ENCODE assay signal across 8 mouse cellular contexts in genomic region chr2:114052696-114053598, GRCm38 (mm10). TPM values are rescaled to one million over a fixed set of nuclear protein-coding genes. Genes with fewer than 3 reads are reported as not detected.
DNase-seq lines count a peak whose midpoint lies in the region; ATAC-seq lines count a peak whose summit lies in the region.

TSS of gene Actc1 (minus strand) at chr2:114053548.

- H3K27ac ChIP-seq in forebrain, embryonic 13.5 days = no peak within 1 kb of the TSS
- H3K27ac ChIP-seq in forebrain, embryonic 16.5 days (ENCODE audit: low read length) = no peak within 1 kb of the TSS
- no peak within 1 kb of the TSS for H3K27ac ChIP-seq in embryonic facial prominence, embryonic 10.5 days (replicated peaks)
- no peak within 1 kb of the TSS for H3K27ac ChIP-seq in liver, embryonic 16.5 days (ENCODE audit: low read length)
- H3K27ac ChIP-seq in forebrain, embryonic 12.5 days = no peak within 1 kb of the TSS

- peak; percentile 21 for DNase-seq in embryonic facial prominence, embryonic 10.5 days (ENCODE audit: low spot score)
- DNase-seq in heart, postnatal 10 days = peak; percentile 87
- no peak for DNase-seq in layer of hippocampus, adult 11-12 months (ENCODE audit: low spot score)

- ATAC-seq in forebrain, embryonic 13.5 days = 0 out of 2 replicates have a peak, but pooled peaks have one; percentile 9
- no peak for ATAC-seq in forebrain, embryonic 16.5 days
- no peak for ATAC-seq in liver, embryonic 16.5 days (ENCODE audit: low read depth)
- no peak for ATAC-seq in erythroid progenitor cell, adult 5-6 weeks (replicated peaks; ENCODE audit: low FRiP score, poor library complexity, severe bottlenecking)
- no peak for ATAC-seq in forebrain, embryonic 12.5 days (ENCODE audit: low FRiP score)

- H3K36me3 ChIP-seq in forebrain, embryonic 13.5 days (ENCODE audit: poor library complexity, severe bottlenecking) = no peaks in the 10 kb centered on the region
- H3K36me3 ChIP-seq in forebrain, embryonic 16.5 days (ENCODE audit: control insufficient read depth, insufficient read depth) = no peaks in the 10 kb centered on the region
- H3K36me3 ChIP-seq in embryonic facial prominence, embryonic 10.5 days (replicated peaks) = no peaks in the 10 kb centered on the region
- no peaks in the 10 kb centered on the region for H3K36me3 ChIP-seq in liver, embryonic 16.5 days (ENCODE audit: control insufficient read depth, insufficient read depth)
- no peaks in the 10 kb centered on the region for H3K36me3 ChIP-seq in forebrain, embryonic 12.5 days (replicated peaks)

- peaks cover 8% of the 10 kb centered on the region; the same call in 1 of the 2 replicates for H3K4me1 ChIP-seq in forebrain, embryonic 13.5 days
- peaks cover 5% of the 10 kb centered on the region for H3K4me1 ChIP-seq in forebrain, embryonic 16.5 days (replicated peaks; ENCODE audit: control insufficient read depth, insufficient read depth, low read length)
- peaks cover 14% of the 10 kb centered on the region for H3K4me1 ChIP-seq in embryonic facial prominence, embryonic 10.5 days
- H3K4me1 ChIP-seq in liver, embryonic 16.5 days (ENCODE audit: control insufficient read depth, low read depth, low read length) = no peaks in the 10 kb centered on the region
- H3K4me1 ChIP-seq in forebrain, embryonic 12.5 days = peaks cover 7% of the 10 kb centered on the region; the same call in 1 of the 2 replicates

- no peak within 1 kb of the TSS for H3K4me3 ChIP-seq in forebrain, embryonic 13.5 days
- H3K4me3 ChIP-seq in forebrain, embryonic 16.5 days (replicated peaks; ENCODE audit: low read length) = no peak within 1 kb of the TSS
- 0 out of 2 replicates have a peak within 1 kb of the TSS, but pooled peaks have one; percentile 12 for H3K4me3 ChIP-seq in embryonic facial prominence, embryonic 10.5 days
- H3K4me3 ChIP-seq in liver, embryonic 16.5 days (ENCODE audit: low read depth, low read length) = no peak within 1 kb of the TSS
- H3K4me3 ChIP-seq in forebrain, embryonic 12.5 days (replicated peaks) = no peak within 1 kb of the TSS

- WGBS in forebrain, embryonic 13.5 days = 55% methylated on average over 12 of the region's 14 CpGs
- 61% methylated on average over 14 of the region's 14 CpGs for WGBS in forebrain, embryonic 16.5 days
- WGBS in embryonic facial prominence, embryonic 10.5 days = 48% methylated on average over 14 of the region's 14 CpGs
- 21% methylated on average over 14 of the region's 14 CpGs for WGBS in liver, embryonic 16.5 days (ENCODE audit: insufficient replicate concordance)
- 63% methylated on average over 13 of the region's 14 CpGs for WGBS in forebrain, embryonic 12.5 days

- no peak within 1 kb of the TSS for H3K4me2 ChIP-seq in forebrain, embryonic 13.5 days
- no peak within 1 kb of the TSS for H3K4me2 ChIP-seq in forebrain, embryonic 16.5 days (ENCODE audit: low read length)
- no peak within 1 kb of the TSS for H3K4me2 ChIP-seq in liver, embryonic 16.5 days (ENCODE audit: low read depth, low read length)
- H3K4me2 ChIP-seq in forebrain, embryonic 12.5 days = no peak within 1 kb of the TSS

- H3K27me3 ChIP-seq in forebrain, embryonic 13.5 days = no peaks in the 10 kb centered on the region
- no peaks in the 10 kb centered on the region for H3K27me3 ChIP-seq in forebrain, embryonic 16.5 days (replicated peaks; ENCODE audit: control insufficient read depth, insufficient read depth, low read length)
- no peaks in the 10 kb centered on the region for H3K27me3 ChIP-seq in embryonic facial prominence, embryonic 10.5 days (replicated peaks; ENCODE audit: low read depth, poor library complexity, severe bottlenecking)
- no peaks in the 10 kb centered on the region for H3K27me3 ChIP-seq in liver, embryonic 16.5 days (ENCODE audit: control insufficient read depth, insufficient read depth, low read depth, low read length)
- H3K27me3 ChIP-seq in forebrain, embryonic 12.5 days = no peaks in the 10 kb centered on the region

- H3K9ac ChIP-seq in forebrain, embryonic 13.5 days = no peak within 1 kb of the TSS
- H3K9ac ChIP-seq in forebrain, embryonic 16.5 days (replicated peaks; ENCODE audit: low read depth, low read length) = no peak within 1 kb of the TSS
- no peak within 1 kb of the TSS for H3K9ac ChIP-seq in liver, embryonic 16.5 days (ENCODE audit: low read depth, low read length)
- H3K9ac ChIP-seq in forebrain, embryonic 12.5 days = no peak within 1 kb of the TSS

- no peaks in the 10 kb centered on the region for H3K9me3 ChIP-seq in forebrain, embryonic 13.5 days (replicated peaks)
- H3K9me3 ChIP-seq in forebrain, embryonic 16.5 days (ENCODE audit: control insufficient read depth, low read length) = no peaks in the 10 kb centered on the region
- no peaks in the 10 kb centered on the region for H3K9me3 ChIP-seq in embryonic facial prominence, embryonic 10.5 days
- H3K9me3 ChIP-seq in liver, embryonic 16.5 days (replicated peaks; ENCODE audit: control insufficient read depth, low read length) = no peaks in the 10 kb centered on the region
- no peaks in the 10 kb centered on the region for H3K9me3 ChIP-seq in forebrain, embryonic 12.5 days

- intact Hi-C loops in heart, postnatal 10 days (cut with DNase I) = no loop called here

RNA-seq across cellular contexts. Expression of gene Actc1, which starts in this region (rescaled TPM):
- polyA plus RNA-seq in forebrain, embryonic 13.5 days (2015; fragmentation: Nextera tagmentation; extraction: Ambion mirVana) = 2.7 and 38.5 TPM in 2 replicates
- 0.56 and 2.6 TPM in 2 replicates for polyA plus RNA-seq in forebrain, embryonic 16.5 days (2015; fragmentation: Nextera tagmentation; extraction: Ambion mirVana)
- polyA plus RNA-seq in embryonic facial prominence, embryonic 10.5 days (2016; fragmentation: Nextera tagmentation; extraction: Ambion mirVana) = 9.6 and 20.1 TPM in 2 replicates
- total RNA-seq in heart, postnatal 10 days (2021) = over 10,000 TPM; 16,623 to 16,697 TPM
- polyA plus RNA-seq in liver, embryonic 16.5 days (2015; fragmentation: Nextera tagmentation; extraction: Ambion mirVana) = 36.4 and 80.5 TPM in 2 replicates
- not detected in 2 replicates for total RNA-seq in erythroid progenitor cell, adult 5-6 weeks (2015; ENCODE audit: low replicate concordance)
- not detected in 2 replicates for total RNA-seq in erythroid progenitor cell, adult 5-6 weeks (2017; ENCODE audit: low replicate concordance)
- 2.7 and 6.4 TPM in 2 replicates for polyA plus RNA-seq in forebrain, embryonic 12.5 days (2016; fragmentation: Nextera tagmentation; extraction: Ambion mirVana)

Comparison
In these comparisons a context has a peak if more than half of its experiments do, and no peak if none do; other contexts are left out.
1. RNA of gene Actc1 (total RNA-seq): 16,623 to 16,697 TPM in heart, postnatal 10 days; not detected in erythroid progenitor cell, adult 5-6 weeks; every median in the first group is over 1,000 times any median in the second.